Mouse (Mus musculus): Measurements from ENCODE around the gene Sh3bgrl2.

- TF ChIP-seq CTCF (IDR thresholded peaks at IDR 0.05; ENCODE audit: low read depth) (peak; percentile 71), EP300 (IDR thresholded peaks at IDR 0.05; ENCODE audit: low read depth) (no peak)
These were observed 104.6 kb downstream of the Sh3bgrl2 start for GRCm38 (mm10) chr9:83652590-83653172.
